Mouse (Mus musculus) liver (tissue): ENCODE results near the gene Azin2.

Experiments used
- DNase-seq: peaks from one replicate; pipeline ENCODE4 v3.0.0-alpha.2; 2020; ENCODE audit warnings: mixed read lengths

Gene Azin2

DNA sequence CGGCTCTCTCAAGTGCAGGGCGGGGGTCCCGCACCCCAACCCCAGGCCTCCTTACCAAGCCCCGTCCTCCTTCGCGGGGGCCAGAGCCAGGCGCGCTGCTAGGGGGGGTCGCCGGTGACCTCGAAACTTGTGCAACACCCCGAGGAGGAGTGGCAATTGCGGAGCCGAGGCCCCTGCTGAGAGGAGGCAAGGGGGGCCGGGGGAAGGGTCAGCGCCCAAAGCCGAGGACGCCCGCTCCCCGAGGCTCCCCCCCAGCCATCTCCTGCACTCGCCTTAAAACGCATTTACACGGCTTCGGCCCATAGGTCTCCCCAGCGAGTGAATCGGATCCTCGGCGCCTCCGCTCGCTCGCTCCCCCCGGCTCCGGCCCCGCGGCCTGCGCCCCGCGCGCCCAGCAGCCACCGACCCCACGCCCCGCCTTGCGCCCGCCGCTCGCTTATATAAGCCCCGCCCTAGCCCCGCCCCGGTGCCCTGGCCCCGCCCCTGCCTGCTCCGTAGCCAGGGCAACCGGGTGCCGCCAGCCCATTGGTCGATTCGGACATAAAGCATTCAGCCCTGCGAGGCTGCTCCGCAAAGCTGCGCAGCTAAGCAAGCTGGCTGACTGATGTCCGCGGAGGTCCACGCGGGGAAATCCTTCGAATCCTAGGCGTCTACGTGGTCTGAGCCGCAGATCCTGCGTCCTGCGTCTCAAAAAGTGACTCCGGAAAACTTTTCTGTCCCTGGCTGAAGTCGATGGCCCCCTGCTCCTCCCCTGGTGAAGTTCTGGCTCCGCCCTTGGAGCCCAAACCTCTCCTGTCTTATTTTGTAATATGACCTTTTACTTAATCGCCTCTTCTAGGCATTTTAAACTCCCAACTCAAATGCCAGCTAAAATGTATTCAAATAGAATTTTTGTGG is at the start of gene Azin2:
TSS of gene Azin2 (minus strand) at position 414 of the 897 bp plus-strand sequence.
- peak; percentile 89 for DNase-seq

DNA sequence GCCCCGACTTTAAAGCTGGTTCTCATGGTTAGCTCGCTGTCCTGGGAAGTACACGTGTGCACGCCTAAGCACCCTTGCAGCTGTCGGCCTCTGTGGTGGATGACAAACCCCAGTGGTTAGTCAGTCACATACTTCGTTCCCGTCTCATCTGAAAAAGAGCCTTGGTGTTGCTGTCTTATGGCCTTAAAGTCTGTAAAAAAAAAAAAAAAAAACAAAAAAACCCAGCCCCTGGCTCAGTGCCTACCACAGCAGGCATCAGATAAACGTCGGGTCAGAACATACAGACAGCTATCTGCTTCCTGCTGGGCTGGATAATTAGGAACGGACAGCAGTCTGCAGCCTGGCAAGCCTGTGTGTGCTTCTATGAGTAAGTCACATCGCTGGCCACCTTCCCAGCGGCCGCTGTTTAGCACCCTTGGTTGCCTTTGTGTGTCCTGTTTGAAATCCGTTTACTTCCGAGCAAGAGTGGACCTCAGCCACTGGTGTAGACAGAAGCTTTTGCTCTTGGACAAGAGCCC is 49.4 kb upstream of the Azin2 start:
- no peak for DNase-seq

DNA sequence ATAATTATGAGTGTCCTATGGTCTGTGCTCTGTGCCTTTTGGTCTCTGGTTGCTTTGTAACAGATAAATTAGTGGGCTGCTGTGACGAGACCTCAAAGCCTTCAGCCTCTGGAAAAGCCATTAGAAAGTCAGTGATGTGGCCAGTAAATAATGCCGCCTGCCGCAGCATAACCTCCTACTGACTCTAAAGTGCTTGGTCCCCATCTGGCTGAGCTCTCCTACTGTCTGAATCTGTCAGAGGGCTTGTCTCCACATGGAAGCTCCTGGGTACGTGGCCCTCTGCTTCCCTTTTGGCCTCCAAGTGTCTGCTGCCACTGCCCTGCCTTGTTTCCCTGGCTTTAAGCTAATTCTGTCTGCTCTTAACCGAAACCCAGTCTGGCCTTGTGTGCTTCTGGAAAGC is 47.3 kb upstream of the Azin2 start:
- no peak for DNase-seq

DNA sequence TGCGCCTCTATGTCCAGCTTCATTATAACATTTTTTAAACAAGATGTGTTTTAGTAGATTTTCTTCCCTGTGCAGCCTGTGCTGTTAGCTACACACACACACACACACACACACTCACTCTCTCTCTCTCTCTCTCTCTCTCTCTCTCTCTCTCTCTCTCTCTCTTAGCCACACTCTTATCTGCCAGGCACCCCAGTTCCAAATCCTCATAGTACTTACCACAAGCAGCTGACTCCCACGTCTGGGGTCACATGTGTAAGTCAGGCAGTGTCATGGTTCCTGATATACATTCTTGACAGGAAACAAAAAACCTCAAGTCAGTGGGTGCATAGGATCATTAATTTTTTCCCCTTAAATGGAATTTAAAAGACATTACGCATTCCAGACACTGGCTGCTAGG is 46.4 kb upstream of the Azin2 start:
- no peak for DNase-seq

DNA sequence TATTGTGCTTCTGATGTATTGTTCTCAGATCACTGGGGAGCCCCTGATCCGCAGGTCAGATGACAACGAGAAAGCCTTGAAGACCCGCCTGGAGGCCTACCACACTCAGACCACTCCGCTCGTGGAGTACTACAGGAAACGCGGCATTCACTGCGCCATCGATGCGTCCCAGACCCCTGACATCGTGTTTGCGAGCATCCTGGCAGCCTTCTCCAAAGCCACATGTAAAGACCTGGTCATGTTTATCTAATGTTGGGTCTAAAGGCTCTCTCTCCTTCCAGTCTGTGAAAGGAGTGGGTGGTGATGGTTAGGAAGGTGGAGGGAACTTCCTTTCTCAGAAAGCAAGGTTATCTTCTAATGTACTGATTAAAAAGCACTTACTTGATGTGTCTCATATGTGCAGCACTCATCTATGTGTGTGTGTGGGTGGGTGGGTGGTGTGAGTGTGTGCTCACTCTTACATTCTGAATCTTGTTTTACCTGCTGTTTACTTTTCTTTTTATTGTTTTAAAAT is 45.8 kb upstream of the Azin2 start:
- no peak for DNase-seq

DNA sequence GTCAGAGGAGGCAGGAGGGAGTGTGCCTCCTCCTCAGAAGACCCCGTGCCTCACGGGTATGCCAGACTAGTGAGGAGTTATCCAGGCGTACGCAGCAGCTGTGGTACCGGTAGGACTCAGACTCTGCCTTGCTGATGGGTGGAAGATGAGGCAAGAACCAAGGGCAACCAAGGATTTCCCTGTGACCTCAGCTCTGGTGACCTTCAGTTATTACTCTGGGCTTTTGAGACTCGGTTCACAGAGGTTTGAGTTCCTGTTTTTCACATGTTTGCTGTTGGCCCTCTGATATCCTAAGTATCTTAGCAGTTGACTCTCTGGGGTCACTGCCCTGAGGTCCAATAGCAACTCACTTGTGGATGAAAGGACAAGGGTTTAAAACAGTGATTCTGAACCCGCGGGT is 41.5 kb upstream of the Azin2 start:
- no peak for DNase-seq

DNA sequence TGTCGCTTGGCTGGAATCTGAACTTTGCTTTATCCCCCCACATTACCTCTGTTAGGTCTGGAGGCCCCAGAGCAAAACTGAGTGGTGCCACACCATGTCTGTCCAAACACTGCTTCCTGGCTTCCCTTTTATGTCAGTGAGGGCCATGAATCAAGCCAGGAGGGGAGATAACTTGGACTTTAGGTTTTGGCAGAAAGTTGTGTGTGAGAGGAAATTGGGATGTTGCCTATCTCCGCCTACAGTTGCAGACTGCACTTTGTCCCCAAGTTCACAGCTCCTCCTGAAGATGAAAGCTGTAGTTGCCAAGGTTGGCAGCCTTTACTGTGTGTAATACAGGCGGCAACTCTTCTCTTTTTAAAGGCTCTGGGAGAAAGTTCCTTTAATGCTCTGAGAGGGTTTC is 38.5 kb upstream of the Azin2 start:
- no peak for DNase-seq

DNA sequence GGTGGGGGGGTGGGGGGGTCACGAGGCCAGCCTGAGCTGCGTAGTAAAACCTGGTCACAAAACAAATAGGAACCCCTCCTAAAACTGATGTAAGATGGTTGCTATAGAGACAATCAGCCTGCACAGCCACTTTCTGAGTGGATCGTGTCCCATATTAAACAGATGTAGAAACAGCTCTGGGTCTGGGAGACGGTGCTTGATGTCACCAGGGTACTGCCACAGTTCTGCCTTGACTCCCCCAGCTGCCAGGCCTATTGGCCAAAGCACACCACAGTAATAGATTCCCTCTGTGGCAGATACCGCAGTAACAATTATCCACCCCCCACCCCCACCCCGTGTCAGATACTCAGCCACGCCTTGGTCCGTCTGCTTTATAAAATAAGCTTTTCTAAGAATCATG is 36.2 kb upstream of the Azin2 start:
- DNase-seq: no peak

DNA sequence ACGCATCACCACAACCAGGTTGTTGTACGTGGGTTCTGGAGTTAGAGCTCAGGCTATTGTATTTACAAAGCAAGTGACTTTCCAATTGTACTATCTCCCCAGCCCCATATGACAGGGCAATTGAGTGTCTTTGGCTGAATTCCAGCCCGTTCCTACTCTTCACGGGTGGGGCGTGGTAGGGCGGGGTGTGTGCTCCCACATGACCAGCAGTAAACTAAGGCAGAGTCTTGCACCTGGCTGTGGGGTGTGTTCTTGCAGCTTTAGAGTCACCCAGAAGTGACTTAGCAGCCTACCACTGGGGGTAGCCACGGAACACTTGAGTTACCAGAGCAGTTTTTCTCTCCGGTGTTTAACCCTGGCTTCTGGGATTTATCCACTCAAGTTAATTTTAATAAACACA is 35.0 kb upstream of the Azin2 start:
- peak; percentile 31 for DNase-seq

DNA sequence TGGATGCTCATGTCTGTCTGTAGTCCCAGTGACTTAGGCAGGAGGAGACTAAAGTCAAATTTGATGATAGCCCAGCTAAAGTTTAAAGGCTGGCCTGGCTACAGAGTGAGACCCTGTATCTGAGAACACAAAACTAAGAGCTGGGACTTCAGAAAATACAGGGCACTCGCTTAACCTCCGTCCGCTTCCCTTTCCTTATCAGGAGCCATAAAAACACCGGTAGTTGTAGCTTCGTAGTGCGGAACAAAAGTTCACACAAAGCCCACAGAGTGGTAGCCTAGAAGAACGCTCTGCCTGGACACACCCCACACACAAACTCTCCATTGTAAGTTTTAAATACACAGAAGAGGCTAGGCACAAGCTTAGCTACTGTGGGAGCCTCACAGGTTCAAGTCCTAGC is 33.0 kb upstream of the Azin2 start:
- no peak for DNase-seq

DNA sequence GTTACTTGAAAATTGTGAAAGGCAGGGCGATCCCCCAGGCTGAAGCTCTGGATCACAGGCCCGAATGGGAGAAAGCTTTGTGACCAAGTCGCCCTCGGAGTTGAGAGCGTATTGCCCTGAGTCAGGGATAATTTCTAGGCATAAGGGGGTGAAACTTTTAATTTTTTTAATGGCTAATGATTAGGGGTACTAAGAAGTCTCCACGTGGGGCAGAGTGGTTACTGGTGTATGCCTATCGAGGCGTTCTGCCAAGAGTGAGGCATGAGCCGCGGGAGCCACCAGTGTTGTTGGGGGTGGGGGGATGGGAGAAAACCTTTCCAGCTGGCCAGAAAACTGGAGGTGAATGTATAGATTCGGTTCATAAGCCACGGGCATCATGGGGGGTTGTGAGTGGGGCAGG is 31.4 kb upstream of the Azin2 start:
- peak; percentile 26 for DNase-seq

DNA sequence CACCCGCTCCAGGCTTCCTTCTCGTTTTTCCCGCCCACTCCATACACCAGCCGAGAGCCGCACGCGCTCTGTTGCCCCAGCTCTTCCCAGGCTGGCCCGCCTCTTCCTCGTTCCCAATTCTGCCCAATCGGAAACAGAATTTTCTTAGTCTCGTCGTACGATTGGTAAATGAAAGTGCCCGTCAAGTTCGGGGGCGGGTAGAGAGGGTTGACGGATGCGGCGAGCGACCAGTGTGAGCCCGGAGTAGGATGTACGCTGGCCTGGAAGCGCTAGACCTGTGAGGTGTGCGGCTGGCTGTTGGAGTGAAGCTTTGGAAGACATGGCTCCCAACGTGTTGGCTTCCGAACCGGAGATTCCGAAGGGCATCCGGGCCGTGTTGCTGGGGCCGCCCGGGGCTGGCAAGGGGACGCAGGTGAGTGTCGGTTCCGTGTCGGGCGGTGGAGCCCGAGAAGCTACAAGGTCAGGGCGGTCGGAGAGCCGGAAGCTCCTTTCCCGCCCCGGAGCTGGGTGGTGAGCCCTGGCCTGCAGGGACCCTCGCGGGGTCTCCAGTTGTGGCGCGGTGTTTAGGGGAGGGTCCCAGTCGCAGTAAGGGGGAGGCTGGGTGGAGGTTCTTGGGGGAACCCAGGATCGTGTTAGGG is 30.9 kb upstream of the Azin2 start:
- DNase-seq: peak; percentile 94

DNA sequence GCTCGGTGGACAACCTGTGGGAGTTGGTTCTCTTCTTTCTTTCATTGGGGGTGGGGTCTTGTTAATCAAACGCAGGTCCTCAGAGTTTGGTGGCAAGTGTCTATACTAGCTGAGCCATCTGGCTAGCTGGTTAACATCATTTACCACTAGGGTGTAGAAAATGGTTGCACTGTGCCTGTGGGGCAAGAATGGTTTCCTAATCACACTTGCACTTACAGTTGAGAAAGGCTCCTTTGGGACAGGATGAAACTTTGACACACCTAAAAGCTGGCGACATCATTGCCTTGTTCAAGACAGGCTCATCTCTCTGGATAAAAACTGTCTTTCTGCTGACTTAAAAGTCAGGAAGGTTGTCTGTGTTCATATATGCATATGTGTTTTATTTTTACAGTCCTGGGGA is 29.9 kb upstream of the Azin2 start:
- no peak for DNase-seq

DNA sequence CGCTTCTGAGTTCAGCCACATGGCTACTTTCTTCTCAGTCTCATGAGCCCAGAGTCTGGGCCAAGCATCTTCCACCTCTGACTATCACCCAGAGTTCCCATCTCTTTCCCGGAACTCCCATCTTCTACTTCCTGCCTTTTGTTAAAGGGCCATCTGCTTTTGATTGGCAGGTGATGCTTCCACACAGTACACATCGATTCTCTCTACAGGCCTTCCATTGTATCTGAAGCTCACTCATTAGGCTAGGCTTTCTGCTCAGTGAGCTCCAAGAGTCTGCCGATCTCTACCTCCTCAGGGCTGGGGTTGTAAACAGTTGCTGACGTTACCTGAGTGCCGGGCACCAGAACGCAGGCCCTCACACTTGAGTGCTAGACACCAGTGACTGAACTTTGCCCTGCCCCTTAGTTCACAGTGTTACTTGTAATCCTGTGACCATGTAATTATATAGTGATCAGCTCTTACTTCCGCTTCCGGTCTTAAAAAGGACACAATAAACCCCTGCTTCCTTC is 29.3 kb upstream of the Azin2 start, which contains the start of gene Ak2:
TSS of gene Ak2 (plus strand) at position 459 of the 509 bp plus-strand sequence.
- DNase-seq: no peak

DNA sequence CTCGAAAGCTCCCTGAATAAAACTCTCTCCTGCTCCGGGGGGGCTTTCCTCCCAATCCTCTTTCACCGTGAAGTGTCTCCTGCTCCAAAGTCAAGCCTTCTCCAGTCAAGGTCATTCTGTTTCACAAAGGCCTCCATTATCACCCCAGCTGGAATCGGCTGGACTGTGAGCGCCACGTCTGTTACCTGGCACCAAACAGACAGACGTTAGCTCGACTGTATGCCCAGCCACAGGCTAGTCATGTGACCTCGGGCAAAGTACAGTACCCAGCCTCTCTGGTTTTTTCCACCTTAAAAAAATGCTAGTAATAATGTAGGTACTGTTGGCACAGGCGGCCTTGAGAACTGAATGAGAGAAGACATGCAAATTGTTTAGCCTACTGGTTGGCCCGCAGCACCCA is 27.4 kb upstream of the Azin2 start:
- DNase-seq: no peak

DNA sequence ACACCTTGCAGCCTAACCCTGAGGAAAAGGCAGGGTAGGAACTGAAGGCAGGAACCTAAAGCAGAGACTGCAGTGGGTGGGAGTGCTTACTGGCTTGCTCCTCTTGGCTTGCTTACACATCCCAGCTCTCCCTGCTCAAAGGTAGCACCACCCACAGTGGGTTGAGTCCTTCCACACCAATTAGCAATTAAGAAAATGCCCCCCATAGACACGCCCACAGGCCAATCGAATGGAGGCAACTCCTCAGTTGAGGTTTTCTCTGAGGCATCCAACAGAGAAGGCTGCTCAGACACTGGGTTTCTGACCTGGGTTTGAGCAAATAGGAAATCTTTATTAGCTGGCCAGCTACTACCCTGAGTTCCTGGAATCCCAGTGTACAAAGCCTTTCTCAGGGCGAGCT is 26.7 kb upstream of the Azin2 start:
- DNase-seq: no peak

DNA sequence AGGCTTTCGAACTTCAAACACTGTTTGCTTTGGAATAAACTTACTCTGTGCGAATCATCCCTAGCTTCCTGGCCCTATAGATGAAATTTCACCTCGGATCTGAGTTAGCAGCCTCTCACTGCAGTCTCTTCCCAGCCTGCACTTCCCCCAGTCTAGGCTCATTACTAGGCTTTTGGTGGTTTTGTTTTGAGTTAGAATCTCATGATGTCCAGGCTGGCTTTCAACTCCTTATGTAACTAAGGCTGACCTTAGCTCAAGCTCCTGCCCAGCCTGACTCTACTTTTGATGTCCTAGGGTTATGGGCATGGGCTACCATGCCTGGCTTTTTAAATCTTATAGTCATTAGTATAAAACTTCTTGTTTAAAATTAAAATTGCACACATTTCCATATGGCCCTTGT is 22.4 kb upstream of the Azin2 start:
- DNase-seq: no peak

DNA sequence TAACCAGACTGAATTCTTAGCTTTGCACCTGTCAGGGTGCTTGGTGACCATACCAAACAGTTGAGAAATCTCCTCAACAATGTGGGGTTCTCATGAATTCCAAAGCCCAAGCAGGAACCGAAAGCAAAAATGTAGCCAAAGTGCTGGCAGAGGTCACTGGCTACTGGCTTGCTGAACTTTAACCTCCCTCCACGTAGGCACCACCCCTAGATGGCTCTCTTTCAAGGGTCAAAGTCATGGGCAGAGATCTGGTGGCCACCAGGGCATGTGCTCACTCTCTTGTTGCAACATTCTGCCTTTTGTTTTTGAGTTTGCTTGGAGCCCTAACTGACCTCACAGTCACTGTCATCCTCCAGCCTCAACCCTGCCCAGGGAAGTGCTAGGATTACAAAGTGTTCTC is 21.4 kb upstream of the Azin2 start:
- DNase-seq: peak; percentile 46

DNA sequence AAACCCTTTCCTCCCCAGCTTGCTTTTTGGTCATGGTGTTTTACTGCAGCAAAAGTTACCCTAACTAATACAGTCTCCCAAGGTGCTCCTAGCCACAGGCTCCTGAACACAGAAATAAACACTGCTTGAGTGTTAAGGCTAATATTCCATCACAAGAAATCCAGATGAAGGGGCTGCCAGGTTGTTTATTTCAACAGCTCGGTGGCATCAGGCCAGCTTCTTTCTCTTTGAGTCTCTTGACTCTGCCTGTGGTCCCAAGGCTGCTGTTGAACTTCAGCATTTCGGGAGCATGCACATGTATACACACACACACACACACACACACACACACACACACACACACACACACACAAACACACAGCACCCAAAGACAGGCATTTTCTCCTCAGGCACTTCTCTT is 20.9 kb upstream of the Azin2 start:
- no peak for DNase-seq

DNA sequence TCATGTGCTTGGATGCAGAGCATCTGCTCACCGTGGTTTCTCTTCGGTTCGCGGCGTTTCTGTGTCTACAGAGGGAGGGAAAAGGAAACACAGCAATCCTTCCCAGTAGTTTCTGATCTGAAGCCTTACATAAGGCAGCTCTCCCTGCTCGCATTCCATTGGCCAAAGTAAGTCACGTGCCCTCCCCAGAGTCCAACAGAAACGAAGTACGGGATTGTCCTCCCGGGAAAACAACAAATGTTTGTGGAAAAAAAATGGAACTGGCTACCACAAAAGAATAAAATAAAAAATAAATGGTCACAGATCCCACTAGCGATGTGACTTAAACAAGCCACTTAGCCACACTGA is 19.6 kb upstream of the Azin2 start:
- no peak for DNase-seq

DNA sequence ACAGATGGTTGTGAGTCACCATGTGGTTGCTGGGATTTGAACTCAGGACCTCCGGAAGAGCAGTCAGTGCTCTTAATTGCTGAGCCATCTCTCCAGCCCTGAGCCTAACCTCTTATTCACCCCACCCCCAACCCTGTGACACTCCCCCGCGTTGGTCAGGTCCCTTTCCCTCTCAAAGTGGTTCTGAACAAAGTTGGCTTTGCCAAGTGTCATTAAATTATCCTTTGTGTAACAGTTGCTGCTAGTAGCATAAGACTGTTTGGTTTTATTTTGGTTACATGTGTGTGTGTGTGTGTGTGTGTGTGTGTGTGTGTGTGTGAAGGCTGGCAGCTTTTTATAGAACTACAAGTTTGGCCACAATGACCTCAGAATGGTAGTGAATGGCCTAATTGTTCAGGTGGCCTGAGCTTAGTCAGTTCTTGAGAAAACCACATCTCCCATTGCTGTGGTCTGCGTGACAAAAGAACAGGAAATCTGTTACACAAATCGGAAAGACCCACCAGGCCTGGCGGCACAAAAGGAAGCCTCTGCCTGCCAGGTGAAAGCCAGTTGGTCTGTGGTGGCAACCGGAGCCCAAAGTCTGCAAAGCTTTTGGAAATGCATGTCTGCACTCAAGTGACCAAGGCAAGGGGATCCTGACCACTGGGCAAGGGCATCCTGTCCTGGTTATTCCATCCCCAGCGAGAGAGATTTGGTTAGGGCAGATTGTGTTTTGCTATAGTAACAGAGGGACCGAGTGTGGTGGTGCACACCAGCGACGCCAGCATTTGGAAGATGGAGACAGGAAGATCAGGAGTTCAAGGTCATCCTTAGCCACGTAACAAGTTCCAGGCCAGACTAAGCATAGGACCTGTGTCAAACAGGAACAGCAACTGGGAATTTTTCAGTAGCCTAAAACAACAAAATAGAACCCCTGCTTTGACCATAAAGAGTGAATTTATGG is 18.9 kb upstream of the Azin2 start:
- DNase-seq: peak; percentile 27

DNA sequence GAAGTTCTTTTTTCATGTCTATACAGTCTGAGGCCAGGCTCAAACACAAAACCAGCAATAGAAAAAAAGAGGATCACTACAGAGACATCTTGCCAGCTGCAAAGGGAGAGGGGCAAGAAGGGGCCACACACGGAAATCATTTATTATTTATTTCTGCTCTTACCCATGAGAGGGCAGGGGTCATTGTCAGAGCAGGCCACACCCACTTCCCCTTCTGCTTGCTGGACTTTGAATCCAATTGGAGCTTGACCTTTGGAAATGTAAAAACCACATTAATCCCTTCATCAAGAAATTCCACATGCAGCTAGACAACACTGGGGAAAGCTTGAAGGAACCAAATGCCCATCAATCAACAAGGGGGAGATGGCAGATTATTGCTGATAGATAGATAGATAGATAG is 16.4 kb upstream of the Azin2 start:
- no peak for DNase-seq

DNA sequence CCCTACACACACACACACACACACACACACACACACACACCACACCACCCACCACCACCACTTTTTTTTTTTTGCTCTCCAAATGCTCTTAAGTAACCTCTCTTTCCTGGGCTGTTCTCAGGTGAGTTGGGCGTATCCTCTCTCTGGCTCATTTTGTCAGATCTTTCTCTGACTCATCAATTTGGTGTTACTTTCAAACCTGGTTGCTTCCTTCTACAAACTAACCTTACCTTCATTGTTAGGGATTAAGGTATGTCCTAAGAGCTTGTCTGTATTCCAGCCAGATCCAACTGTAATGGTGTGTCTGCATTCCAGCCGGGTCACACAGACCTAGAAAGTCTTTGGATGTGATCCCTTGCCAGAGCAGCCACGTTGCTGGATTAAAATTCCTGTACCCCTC is 15.0 kb upstream of the Azin2 start:
- DNase-seq: no peak
